Mouse (Mus musculus) lung, postnatal 25 days (tissue): Measurements from ENCODE around the gene Kctd13.

ENCODE experiments used
- DNase-seq: peaks from one replicate; pipeline ENCODE4 v3.0.0; 2022; ENCODE audit warnings: low spot score

Kctd13 gene

DNA sequence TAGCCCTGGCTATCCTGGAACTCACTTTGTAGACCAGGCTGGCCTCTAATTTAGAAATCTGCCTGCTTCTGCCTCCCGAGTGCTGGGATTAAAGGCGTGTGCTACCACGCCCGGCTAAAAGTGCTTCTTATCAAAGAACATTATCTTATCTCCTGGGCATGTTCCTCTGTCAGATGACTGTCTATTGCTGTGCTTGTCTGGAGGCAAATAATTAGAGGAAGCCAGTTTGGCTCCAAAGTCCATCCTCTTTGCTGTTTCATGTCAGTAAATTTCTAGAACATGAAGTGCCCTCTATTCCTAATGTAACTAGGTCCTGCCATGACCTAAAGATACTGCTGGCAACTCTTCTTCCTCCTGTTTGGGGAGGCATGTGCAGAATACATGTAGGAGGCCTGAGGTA, 53.4 kb downstream of the Kctd13 start:
- no peak for DNase-seq

GRCm38 (mm10) chr7:126983113-126983512, 54.4 kb downstream of the Kctd13 start:
- DNase-seq = no peak

DNA sequence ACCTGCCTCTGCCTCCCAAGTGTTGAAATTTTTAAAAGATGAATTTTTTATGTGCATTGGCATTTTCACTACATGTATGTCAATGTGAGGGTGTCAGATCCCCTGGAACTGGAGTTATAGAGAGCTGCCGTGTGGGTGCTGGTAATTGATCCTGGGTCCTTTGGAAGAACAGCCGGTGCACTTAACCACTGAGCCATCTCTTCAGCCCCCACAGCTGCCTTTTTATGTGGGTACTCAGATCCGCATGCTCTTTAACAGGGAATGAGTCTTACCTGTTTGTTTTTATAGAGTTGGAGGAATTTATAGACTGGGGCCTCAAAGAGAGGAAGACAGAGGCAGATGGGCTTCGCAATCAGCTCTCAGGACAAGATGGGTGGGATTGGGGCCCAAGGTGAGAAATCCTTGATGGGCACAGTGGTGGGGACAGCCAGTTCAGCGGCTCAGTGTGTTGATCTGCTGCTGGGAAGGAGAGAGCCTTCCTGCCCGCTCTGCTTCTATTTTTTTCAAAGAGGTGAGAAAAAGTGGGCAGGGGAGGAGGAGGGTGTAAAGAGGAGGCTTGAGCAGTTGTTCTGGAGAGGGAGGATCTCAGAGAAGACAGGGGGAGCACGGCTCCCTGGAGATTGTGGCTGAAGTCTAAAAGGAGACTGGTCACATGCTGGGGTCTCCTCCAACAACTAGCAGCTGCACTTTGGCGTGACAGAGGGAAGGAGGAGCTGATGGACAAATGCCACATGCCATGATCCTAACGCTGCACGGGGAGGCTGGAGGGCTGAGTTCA, 56.2 kb downstream of the Kctd13 start:
- no peak for DNase-seq

- DNase-seq = peak; percentile 32
Observed at GRCm38 (mm10) chr7:126986319-126986718, 57.6 kb downstream of the Kctd13 start.

- DNase-seq = no peak
Observed at GRCm38 (mm10) chr7:126988816-126989215, 60.1 kb downstream of the Kctd13 start.
